8 mouse cellular contexts compared by ENCODE assay signal in the genomic region with DNA sequence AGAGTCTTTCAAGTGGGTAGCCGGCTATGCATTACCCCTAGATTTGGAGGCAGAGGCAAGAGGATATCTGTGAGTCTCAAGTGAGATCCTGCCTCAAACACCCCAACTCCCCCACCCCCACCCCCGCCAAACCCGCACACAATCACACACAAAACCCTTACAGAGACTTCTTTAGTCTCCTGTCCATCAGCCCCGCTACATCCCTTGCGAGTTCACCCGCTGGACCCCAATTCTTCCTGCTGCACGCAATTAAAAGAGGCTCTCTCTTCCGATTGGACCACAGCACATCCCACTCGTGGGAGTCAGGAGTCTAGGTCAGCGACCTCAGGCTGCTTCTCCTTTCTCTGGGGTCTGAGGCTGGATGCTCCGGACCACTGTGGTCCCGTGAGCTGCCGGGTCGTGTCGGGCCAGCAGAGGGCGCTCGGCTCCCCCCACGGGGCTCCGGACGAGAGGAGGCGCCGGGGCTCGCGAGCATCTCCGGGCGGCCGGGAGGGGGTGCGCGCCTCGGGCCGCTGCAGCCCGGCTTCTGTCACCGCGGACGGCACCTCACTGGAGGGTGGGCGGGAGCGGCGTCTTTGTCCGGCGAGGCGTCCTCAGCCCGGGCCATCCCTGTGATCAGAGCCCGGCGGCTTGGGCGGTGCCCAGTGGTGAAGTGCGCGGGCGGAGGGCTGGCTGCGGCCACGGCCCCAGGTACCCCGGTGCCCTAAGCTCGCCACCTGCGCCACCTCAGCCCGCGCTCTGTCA. TPM values are rescaled to one million over a fixed set of nuclear protein-coding genes. Genes with fewer than 3 reads are reported as not detected.
A peak's percentile ranks its signal among the peaks of the same experiment; 100 is the strongest.
DNase-seq lines count a peak whose midpoint lies in the region; ATAC-seq lines count a peak whose summit lies in the region.

A gene (plus strand): TSS at position 500 of the 744 bp plus-strand sequence.

- H3K4me3 ChIP-seq in embryonic facial prominence, embryonic 13.5 days = peak within 1 kb of the TSS; percentile 55

- ATAC-seq in embryonic facial prominence, embryonic 13.5 days (ENCODE audit: insufficient number of reproducible peaks, insufficient read depth, low FRiP score, low TSS enrichment, low read depth) = 0 out of 2 replicates have a peak, but pooled peaks have one; percentile 43

- H3K4me1 ChIP-seq in embryonic facial prominence, embryonic 13.5 days = peaks cover 17% of the 10 kb centered on the region

- H3K9me3 ChIP-seq in embryonic facial prominence, embryonic 13.5 days = no peaks in the 10 kb centered on the region

- WGBS in embryonic facial prominence, embryonic 13.5 days = 0% methylated on average over 54 of the region's 55 CpGs

- H3K36me3 ChIP-seq in embryonic facial prominence, embryonic 13.5 days = no peaks in the 10 kb centered on the region

- peak within 1 kb of the TSS; percentile 62 for H3K9ac ChIP-seq in embryonic facial prominence, embryonic 13.5 days

- H3K27me3 ChIP-seq in embryonic facial prominence, embryonic 13.5 days = peaks cover 54% of the 10 kb centered on the region

- no peak within 1 kb of the TSS for H3K27ac ChIP-seq in embryonic facial prominence, embryonic 13.5 days

- peak within 1 kb of the TSS; percentile 98 for H3K4me2 ChIP-seq in embryonic facial prominence, embryonic 13.5 days

- DNase-seq in brain, adult 2 months (ENCODE audit: low read depth, low spot score) = peak; percentile 89
- peak; percentile 97 for DNase-seq in heart, adult 11 months
- DNase-seq in kidney, adult 11 months = peak; percentile 25
- DNase-seq in left cerebral cortex, postnatal 36 days (ENCODE audit: low spot score in 2 of 2) = peak; percentile 89 to 90
- peak; percentile 86 for DNase-seq in mesoderm, embryonic 11.5 days (ENCODE audit: low read depth, low spot score)
- DNase-seq in right cerebral cortex, postnatal 4 days = peak; percentile 97
- DNase-seq in urinary bladder, postnatal 4 days (ENCODE audit: low spot score in 2 of 2) = peak; percentile 69 to 86

- intact Hi-C loops in left cerebral cortex, postnatal 36 days (cut with DNase I) = loop anchor here (1.0 to 5.0 kb wide), 4 partner anchors 95 to 282 kb away; a partner anchor contains a TSS

RNA-seq across cellular contexts. Expression of the gene that starts here (rescaled TPM):
- 8.1 and 8.7 TPM in 2 replicates for polyA plus RNA-seq in embryonic facial prominence, embryonic 13.5 days (2015; fragmentation: Nextera tagmentation; extraction: Ambion mirVana)
- 10 to 100 TPM; 39.9 to 41.4 TPM for total RNA-seq in left cerebral cortex, postnatal 36 days (2021)

Comparison
In these comparisons a context has a peak if more than half of its experiments do, and no peak if none do; other contexts are left out.
1. DNase-seq: peak in every context shown above with its lines; median percentile 97 in heart, adult 11 months; 97 in right cerebral cortex, postnatal 4 days; 90 in left cerebral cortex, postnatal 36 days; 89 in brain, adult 2 months; 86 in mesoderm, embryonic 11.5 days; 78 in urinary bladder, postnatal 4 days; 25 in kidney, adult 11 months.